Mouse (Mus musculus): ENCODE measurements around the gene H6pd.

H6pd gene

DNA sequence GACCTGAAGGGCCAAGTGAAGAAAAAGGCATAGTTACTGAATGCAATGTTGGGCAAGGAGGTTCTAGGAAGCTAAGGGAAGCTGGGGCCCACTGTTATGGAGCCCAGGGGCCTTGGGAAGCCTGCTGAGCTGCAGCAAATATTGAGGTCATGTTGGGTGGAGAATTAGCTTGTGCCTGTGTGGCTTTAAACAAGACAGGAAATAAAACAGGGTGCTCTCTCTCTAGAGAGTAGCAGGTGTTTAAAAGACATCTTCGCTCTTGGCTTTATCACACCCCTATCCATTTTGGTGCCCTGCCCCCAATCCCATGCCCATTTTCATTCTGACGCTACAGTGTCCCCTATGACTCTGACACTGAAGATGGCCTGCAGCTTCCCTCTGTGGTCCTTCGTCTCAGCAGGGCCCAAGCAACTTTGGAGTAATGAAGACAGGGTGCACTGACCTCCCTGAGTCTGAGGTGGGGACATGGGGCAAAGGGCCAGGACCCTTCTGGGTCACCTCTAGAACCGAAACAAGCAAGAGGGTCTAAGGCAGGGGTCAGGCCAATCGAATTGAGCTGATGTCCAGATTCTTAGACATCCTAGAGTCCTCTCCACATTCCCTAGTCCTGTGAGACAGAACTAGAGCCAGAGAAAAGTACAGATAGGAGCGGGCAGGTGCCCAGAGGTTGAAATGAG lies 1.4 kb upstream of the H6pd start:
- ChIA-PET CTCF (interaction anchor here in 2 of 4 experiments (1.2 to 2.1 kb wide), 6 partner anchors 11 to 212 kb away, joined by 3 to 12 read pairs (median 4); partner anchors contain the start of gene Gpr157 (in 1 of the 2)), POLR2A (interaction anchor here in 3 of 4 experiments (0.6 to 7.1 kb wide), 18 partner anchors 11 to 916 kb away, joined by 3 to 71 read pairs (median 4); partner anchors contain the start of genes Gpr157 (in 1 of the 3) and Spsb1 (in 1 of the 3))

DNA sequence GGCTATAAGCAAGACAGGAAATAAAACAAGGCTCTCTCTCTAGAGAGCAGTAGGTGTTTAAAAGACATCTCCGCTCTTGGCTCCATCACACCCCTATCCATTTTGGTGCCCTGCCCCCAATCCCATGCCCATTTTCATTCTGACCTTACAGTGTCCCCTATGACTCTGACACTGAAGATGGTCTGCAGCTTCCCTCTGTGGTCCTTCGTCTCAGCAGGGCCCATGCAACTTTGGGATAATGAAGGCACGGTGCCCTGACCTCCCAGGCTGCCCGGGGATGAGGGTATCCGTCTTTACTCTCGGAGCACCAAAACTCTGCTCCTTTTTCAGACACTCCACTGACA lies 736 bp upstream of the H6pd start:
- CTCF ChIA-PET: interaction anchor here in 3 of 4 experiments (0.6 to 3.8 kb wide), 13 partner anchors 10 to 211 kb away, joined by 3 to 13 read pairs (median 4); partner anchors contain the start of gene Gpr157 (in 1 of the 3)
- POLR2A ChIA-PET: interaction anchor here in 3 of 4 experiments (0.6 to 7.1 kb wide), 33 partner anchors 10 to 916 kb away, joined by 3 to 71 read pairs (median 4); partner anchors contain the start of genes Gpr157 (in 2 of the 3), Spsb1 (in 2 of the 3) and Slc2a5 (in 1 of the 3)

DNA sequence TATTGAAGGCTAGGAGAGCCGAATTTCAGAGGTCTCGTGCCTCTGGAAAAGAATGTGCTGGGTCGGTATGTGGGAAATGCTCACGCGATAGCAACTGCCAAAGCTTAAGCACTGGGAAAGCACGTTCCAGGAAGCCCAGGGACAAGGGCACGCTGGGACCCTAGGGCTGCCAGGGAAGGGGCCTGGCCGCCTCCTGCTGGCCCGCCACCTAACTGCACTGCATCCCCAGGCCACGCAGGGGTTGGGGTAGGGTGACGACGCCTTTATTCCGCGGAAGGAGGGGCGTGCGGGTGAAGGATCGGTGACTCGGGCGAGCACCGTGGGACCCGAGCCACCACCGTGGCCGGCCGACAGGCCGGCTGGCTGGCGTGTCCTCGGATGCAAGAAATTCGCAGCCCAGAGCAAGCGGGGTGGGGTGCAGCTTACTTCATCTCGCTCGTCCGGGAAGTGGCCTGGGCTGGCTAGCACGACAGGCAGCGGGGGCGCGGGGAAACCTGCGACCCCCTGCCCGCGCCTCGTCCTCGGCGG lies 434 bp downstream of the H6pd start:
- ChIA-PET POLR2A (interaction anchor here (0.5 to 7.1 kb wide), 49 partner anchors 9 to 1157 kb away, joined by 3 to 71 read pairs (median 4); partner anchors contain the start of genes Gpr157 (in 3 of the 4), Spsb1 (in 2 of the 4) and Slc2a5 (in 1 of the 4)), CTCF (interaction anchor here in 3 of 4 experiments (0.6 to 3.8 kb wide), 18 partner anchors 9 to 269 kb away, joined by 3 to 13 read pairs (median 4); partner anchors contain the start of gene Gpr157 (in 2 of the 3))

DNA sequence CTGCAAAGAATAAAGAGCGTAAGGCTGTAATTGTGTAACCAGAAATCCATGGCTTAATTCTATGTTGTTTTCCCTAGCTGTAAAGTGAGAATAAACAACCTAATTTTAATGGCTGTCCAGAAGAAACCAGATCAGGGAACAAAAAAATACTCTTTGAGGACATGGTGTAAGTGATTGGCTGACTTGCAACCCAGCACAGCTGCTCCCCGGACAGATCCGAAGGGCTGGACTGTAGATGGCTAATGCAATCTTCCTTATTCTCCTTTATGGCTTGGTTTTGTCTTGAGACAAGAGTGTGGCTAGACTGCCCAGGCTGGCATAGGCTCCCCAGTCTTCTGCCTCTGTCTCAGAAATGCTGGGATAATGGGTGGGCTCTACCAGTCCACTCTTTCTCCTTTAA lies 1.4 kb downstream of the H6pd start:
- POLR2A ChIA-PET: interaction anchor here in 2 of 4 experiments (0.6 to 7.1 kb wide), 36 partner anchors 8 to 399 kb away, joined by 3 to 71 read pairs (median 3); partner anchors contain the start of gene Gpr157 (in 2 of the 2)
- CTCF ChIA-PET: interaction anchor here in 3 of 4 experiments (0.6 to 3.8 kb wide), 8 partner anchors 17 to 719 kb away, joined by 3 to 13 read pairs (median 3); no protein-coding TSS in a partner anchor

DNA sequence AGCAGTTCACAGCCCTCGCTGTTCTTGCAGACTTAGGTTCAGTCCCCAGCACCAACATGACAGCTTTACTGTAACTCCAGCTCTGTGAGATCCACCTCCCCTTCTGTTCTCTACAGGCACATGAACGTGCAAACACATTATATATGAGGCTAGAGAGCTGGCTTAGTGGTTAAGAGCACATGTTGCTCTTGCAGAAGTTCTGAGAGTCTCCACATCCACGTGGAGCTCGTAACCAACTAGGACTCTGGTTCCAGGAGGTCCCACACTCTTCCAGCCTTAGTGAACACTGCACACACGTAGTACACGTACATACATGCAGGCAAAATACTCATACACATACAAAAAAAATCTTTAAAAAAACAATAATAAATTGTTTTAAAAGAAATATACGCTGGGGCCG lies 1.8 kb downstream of the H6pd start:
- ChIA-PET POLR2A (interaction anchor here in 2 of 4 experiments (0.6 to 7.1 kb wide), 31 partner anchors 7 to 399 kb away, joined by 3 to 71 read pairs (median 4); partner anchors contain the start of gene Gpr157 (in 2 of the 2)), CTCF (interaction anchor here (0.6 to 3.8 kb wide), 10 partner anchors 17 to 719 kb away, joined by 3 to 13 read pairs (median 3); no protein-coding TSS in a partner anchor)

DNA sequence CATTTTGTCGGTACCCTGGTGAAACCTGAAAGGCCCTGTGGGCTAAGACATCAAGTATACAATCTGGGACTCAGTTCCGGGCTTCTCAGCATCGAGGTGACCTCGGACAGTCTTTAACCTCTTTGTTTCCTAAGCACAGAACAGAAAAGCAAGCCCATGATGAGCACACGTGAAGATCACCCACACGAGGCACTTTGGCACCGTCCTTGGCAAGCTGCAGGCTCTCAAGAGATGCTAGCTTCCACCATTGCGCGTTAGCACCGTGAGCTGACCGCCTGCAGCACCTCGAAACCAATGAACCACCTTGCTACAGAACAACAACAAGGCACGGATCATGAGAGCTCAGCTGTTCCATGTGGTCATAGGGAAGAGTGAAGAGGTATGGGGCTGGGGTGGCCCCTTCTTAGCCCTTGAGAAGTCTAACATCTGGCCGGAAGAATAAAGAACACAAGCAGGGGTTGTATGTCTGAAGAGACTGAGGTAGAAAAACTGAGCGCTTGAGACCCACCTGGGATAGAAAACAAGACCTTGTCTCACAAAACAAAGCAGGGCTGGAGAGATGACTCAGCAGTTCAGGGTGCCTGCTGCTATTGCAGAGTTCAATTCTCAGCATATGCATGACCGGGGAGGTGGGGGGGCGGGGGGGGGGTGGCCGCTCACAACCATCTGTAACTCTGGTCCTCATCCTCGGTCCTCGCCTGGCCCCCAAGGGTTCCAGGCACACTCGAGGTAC lies 2.5 kb downstream of the H6pd start:
- CTCF ChIA-PET: interaction anchor here in 2 of 4 experiments (0.7 to 3.8 kb wide), 4 partner anchors 16 to 286 kb away, joined by 3 to 13 read pairs (median 3); no protein-coding TSS in a partner anchor
- POLR2A ChIA-PET: interaction anchor here in 3 of 4 experiments (0.6 to 7.1 kb wide), 19 partner anchors 9 to 231 kb away, joined by 3 to 71 read pairs (median 3); partner anchors contain the start of gene Gpr157 (in 1 of the 3)

DNA sequence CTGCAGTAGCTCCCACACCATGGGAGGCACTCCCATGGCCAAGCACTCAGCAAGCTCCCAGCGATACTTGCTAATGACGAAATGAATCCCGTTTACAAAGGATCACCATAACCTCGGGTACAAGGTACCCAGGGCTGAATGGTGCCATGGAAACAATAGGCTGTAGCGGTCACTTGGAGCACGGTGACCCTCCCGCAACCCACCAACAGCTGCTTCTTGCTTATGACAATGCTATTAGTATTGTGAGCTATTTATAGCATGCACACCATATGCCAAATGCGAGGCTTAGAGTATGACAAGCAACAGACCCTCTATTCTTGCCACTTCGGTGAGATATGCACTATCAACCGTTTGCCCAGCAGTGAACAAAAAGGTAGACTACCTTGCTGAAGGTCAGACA lies 3.6 kb downstream of the H6pd start:
- ChIA-PET POLR2A (interaction anchor here in 3 of 4 experiments (0.5 to 7.1 kb wide), 16 partner anchors 9 to 208 kb away, joined by 3 to 71 read pairs (median 3); partner anchors contain the start of gene Gpr157 (in 1 of the 3)), CTCF (interaction anchor here in 2 of 4 experiments (1.0 to 1.9 kb wide), 2 partner anchors 28 to 87 kb away, joined by 3 to 6 read pairs; no protein-coding TSS in a partner anchor)

DNA sequence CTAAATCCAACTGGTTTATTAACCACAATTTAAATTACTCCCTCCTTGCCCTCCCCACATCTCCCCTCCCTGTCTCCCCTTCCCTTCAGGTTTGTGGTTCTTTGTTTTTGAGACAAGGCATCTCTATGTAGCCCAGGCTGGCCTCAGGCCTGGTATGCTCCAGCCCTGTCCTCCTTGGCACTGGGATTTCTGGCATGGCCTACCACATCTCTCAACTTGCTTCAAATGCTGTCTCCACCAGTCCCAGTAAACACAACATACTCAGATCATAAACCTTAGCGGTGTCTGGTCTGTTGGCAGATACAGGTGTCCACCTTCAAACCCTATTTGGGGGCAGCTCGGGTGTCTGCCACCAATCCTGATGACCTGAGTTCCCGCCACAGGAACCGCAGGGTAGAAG lies 5.2 kb downstream of the H6pd start:
- ChIA-PET CTCF (interaction anchor here in 1 of 4 experiments (0.7 to 1.5 kb wide), 2 partner anchors 46 to 89 kb away, joined by 3 read pairs; no protein-coding TSS in a partner anchor), POLR2A (interaction anchor here in 3 of 4 experiments (0.5 to 7.1 kb wide), 8 partner anchors 8 to 205 kb away, joined by 3 to 71 read pairs (median 3); partner anchors contain the start of gene Gpr157 (in 1 of the 3))

DNA sequence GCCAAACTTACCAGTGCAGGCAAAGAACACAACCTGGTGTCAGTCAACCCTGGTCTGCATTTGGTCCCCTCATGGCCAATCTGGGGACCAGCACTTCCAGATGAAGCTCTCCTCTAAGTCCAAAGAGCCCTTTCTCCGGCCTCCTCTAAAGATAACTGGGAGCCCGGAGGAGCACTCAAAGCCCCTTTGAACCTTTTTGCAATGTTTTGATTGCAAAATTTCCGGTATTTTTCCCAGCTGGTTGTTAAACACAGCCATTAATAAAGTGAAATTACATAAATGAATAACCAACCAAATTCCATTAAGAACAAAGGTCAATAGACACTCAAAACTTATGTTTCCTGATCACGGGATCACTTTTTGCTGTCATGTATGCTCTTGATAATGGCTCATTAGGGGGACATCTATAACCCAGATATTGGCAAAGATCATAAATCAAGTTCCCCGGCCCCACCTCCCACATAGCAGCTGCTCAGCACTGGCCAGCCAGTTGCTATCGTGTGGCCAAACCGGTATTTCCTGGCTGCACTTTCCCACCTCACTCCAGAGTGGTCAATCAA lies 5.7 kb downstream of the H6pd start:
- POLR2A ChIA-PET: interaction anchor here in 3 of 4 experiments (0.6 to 1.5 kb wide), 10 partner anchors 9 to 204 kb away, joined by 3 to 4 read pairs (median 3); partner anchors contain the start of gene Gpr157 (in 2 of the 3)
- CTCF ChIA-PET: interaction anchor here in 1 of 4 experiments (1.5 kb wide), 1 partner anchor 89 kb away, joined by 3 read pairs; no protein-coding TSS in a partner anchor

DNA sequence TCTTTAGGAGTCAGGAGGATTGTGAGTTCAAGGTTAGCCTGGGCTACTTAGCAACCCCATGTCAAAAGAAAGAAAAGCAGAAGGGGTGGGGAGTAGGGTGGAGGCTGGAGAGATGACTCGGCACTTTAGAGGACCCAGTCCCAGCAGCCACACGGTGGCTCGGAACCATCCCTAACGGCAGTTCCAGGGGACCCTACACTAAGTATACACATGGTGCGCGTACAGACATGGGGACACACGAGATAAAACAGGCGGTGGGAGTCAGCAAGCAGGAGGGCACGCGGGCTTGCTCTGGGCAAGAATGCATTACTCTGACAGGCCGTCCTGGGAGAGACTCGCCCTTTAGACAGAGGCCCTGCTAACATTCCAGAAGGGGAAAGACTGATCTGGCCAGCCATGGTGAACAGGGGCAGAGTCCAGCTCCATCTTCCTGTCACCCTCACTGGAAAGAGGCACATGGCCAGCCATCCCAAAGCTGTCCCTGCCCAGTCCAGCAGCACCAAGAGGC lies 6.7 kb downstream of the H6pd start:
- CTCF ChIA-PET: no interaction called here
- POLR2A ChIA-PET: interaction anchor here in 2 of 4 experiments (0.8 to 1.5 kb wide), 6 partner anchors 9 to 201 kb away, joined by 3 to 4 read pairs (median 3); partner anchors contain the start of gene Gpr157 (in 2 of the 2)

DNA sequence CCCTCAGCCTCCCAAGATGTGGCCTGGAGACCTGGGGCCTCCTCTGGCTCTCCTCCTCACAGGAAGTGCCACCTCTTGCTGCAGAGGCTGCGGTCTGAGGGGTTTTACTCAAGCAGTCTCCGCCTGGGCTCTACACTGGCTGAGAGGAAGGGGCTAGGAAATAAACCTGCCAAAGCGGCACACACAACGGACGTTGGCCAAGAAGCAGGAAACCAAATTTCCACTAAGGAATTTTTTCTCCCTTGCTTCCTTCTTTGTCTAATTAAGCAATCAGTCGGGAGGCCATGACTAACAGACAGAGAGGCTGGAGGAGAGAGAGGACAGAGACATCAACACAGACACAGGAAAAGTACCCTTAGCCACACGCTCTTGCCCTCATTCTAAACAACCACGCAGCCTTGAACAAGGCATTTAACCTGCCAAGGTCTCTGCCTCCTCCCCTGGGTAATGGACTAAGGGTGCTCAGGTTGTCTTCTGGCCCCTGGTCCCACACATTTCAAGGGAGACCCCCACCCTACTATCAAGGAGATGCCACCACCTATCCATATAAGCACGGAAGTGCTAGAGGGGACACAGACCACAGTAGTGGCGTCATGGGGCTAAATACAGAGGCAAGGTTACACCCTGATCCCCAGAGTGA lies 7.5 kb downstream of the H6pd start:
- POLR2A ChIA-PET: interaction anchor here in 2 of 4 experiments (0.6 to 10.4 kb wide), 9 partner anchors 6 to 147 kb away, joined by 3 to 71 read pairs (median 4); partner anchors contain the start of genes Gpr157 (in 2 of the 2) and H6pd (in 1 of the 2)
- CTCF ChIA-PET: interaction anchor here in 2 of 4 experiments (0.7 kb wide), 2 partner anchors 24 to 700 kb away, joined by 5 to 17 read pairs; no protein-coding TSS in a partner anchor

DNA sequence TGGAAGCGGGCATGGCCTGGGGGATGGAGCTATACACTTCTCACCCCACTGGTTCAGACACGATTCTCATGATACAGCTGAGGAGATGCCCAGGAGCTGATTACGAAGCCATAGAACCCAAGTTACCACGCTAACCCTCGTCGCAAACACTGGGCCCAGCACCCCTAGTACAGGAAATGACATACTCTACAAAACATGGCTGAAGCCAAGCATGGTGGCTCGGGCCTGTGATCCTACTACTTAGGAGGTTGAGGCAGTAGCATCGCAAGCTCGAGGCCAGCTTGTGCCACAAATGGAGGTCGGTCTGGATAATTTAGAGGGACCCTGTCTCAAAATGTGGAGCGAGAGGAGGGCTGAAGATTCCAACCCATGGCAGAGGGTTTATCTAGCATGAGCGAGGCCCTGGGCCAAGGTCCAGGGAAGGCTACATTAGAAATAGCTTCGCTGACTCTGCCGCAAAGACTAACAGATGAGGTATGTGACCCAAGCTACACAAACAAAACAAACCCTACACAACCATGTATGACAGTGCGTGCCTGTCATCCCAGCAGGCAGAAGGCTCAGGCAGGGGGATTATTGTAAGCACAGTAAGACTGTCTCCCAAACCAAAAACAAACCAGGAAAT lies 8.8 kb downstream of the H6pd start:
- CTCF ChIA-PET: interaction anchor here in 3 of 4 experiments (0.5 to 1.5 kb wide), 10 partner anchors 8 to 1880 kb away, joined by 3 to 7 read pairs (median 4); partner anchors contain the start of gene H6pd (in 2 of the 3)
- POLR2A ChIA-PET: interaction anchor here in 3 of 4 experiments (0.6 to 10.4 kb wide), 28 partner anchors 7 to 744 kb away, joined by 3 to 71 read pairs (median 4); partner anchors contain the start of genes H6pd (in 2 of the 3), Gpr157 (in 1 of the 3), Slc25a33 (in 1 of the 3) and Spsb1 (in 1 of the 3)

DNA sequence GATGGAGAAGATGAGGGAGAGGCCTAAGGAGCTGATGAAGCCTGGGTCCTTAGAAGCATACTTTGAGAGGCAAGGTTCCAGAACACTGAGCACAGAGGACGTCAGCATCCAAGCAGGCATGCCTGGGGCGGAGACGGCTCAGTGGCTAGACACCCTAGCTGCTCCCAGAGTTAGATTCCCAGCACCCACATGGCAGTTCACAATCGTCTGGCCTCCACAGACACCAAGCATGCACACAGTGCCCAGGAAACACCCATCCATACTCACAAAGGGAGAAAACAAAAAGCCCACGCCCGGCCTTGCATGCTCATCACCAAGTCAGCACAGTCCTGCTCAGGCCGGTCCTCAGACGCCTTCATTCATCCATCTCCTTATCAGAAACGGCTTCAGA lies 9.3 kb downstream of the H6pd start:
- POLR2A ChIA-PET: interaction anchor here in 3 of 4 experiments (0.6 to 10.4 kb wide), 28 partner anchors 8 to 744 kb away, joined by 3 to 71 read pairs (median 4); partner anchors contain the start of genes H6pd (in 2 of the 3), Slc25a33 (in 2 of the 3), Gpr157 (in 1 of the 3) and Spsb1 (in 1 of the 3)
- CTCF ChIA-PET: interaction anchor here in 3 of 4 experiments (0.5 to 1.5 kb wide), 12 partner anchors 9 to 1880 kb away, joined by 3 to 7 read pairs (median 4); partner anchors contain the start of genes H6pd (in 2 of the 3) and Gpr157 (in 1 of the 3)

DNA sequence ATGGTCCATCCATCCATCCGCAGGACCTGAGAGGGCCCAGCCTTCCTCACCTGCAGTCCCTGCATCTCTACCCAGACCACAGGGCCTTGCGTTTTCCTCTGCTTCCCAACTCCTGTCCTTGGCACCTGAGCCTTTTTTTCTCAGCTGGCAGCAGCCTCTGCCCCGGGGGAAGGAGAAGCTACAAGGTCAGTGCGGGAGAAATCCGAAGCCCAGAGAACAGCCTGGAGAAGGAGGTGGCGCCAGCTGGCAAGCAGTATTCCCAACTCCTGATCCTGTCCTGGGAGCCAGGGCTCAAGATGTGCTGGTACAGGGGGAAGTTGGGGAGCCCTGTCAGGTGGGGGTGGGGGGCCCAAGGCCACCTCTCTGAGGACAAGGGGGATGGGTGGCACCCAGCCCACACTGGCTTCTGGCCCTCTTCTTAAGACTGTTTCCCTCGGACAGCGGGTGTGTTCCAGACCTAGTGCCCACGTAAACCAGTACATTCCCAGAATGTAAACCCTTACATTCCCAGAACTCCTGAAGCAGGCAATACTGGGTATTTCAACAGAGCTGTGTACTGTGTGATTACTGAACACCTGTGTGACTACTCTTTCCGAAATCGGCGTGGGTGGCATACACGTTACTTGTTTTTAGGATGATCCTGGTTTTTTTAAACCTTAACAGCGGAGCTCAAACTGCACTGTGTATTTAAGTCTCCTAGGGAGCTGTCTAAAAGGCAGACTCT lies 9.9 kb downstream of the H6pd start:
- CTCF ChIA-PET: interaction anchor here (0.5 to 1.5 kb wide), 11 partner anchors 9 to 1881 kb away, joined by 3 to 4 read pairs (median 3); partner anchors contain the start of genes H6pd (in 2 of the 4) and Gpr157 (in 1 of the 4)

DNA sequence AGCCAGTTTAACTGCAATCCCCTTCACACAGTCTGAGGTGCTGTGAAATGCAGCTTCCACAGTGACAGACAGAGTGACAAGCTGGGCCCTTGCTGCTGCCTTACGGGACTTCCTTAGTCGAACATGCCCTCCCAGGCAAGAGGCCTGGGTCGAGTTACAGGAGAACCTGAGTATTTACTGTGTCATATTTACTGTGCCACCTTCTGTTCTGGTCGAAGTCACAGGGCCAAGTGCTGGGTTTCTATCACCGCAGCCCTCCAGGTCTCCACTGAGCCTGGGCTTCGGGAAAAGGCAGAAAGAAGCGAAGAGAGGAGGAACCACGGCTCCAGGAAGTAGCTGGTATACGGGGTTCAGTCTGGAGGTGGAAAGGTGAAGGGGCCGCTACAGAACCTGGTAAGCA lies 10.8 kb downstream of the H6pd start:
- ChIA-PET POLR2A (interaction anchor here in 2 of 4 experiments (0.9 to 10.4 kb wide), 4 partner anchors 9 to 169 kb away, joined by 3 to 71 read pairs (median 3); partner anchors contain the start of genes Gpr157 (in 1 of the 2) and H6pd (in 1 of the 2)), CTCF (no interaction called here)

More for the DNA sequence above, 9.9 kb downstream of the H6pd start:
- POLR2A ChIA-PET: interaction anchor here in 3 of 4 experiments (0.6 to 10.4 kb wide), 30 partner anchors 8 to 259 kb away, joined by 3 to 71 read pairs (median 4); partner anchors contain the start of genes H6pd (in 3 of the 3), Slc25a33 (in 2 of the 3) and Gpr157 (in 1 of the 3)

All from embryonic stem cell, embryonic (primary cell).